Mouse (Mus musculus): ENCODE data around the gene Chl1. TPM values are rescaled to one million over a fixed set of nuclear protein-coding genes. Genes with fewer than 3 reads are reported as not detected.

Chl1 gene
- polyA plus RNA-seq, 1 experiment from 2014 or later: 0.92 TPM

DNA sequence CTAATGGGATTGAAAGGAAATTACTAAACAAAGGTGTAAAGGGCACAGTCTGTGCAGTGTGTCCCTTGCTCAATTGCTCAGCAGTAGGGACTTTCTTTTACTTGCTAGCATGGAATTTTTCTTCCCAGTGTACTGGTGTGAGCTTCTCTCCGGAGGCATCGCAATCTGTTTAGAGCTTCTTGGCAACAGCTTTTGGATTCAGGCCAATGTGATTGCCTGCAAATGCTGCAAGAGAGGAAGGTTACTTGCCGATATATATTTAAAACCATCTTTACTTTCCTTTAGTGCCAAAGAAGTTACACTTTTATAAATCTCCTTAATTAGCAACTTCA lies 48.5 kb downstream of the Chl1 start:
- Histone ChIP-seq H3K27me3 (ENCODE audit: control insufficient read depth, insufficient read depth, low read length) (no peaks in the 10 kb centered on the region), H3K4me3 (ENCODE audit: low read depth, low read length) (no peak overlapping the region), H3K9me3 (ENCODE audit: control insufficient read depth, low read length) (no peaks in the 10 kb centered on the region), H3K36me3 (ENCODE audit: control insufficient read depth, insufficient read depth, low read length) (no peaks in the 10 kb centered on the region), H3K9ac (ENCODE audit: low read length) (no peak overlapping the region), H3K4me2 (ENCODE audit: low read depth, severe bottlenecking) (no peak overlapping the region), H3K4me1 (ENCODE audit: control insufficient read depth, insufficient read depth, low read length) (no peaks in the 10 kb centered on the region), H3K27ac (replicated peaks; ENCODE audit: low read depth, low read length) (no peak overlapping the region)
- DNase-seq (ENCODE audit: low spot score): no peak
- ATAC-seq (ENCODE audit: insufficient number of reproducible peaks, low FRiP score, low TSS enrichment, low read depth): no peak
- WGBS: 78% methylated on average over 3 of the region's 3 CpGs

DNA sequence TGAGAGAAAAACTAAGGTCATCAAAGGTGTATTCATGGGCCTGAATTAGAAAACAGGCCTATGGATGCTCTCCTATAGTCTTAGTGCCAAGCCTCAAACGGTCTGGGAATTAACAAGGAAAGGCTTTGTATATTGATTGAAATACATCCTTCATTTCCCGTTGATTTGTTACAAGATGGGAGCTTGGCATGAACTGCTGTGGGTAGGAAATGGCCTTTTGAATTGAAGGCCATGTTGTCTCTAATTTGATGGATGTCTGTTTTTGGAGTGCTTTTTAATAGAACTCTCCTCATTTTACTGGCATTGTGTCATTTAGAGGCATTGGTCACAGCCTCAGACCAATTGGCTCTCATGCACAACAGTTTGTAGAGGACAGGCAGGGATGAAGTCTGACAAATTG lies 49.0 kb downstream of the Chl1 start:
- no peak overlapping the region for H3K4me3 ChIP-seq (ENCODE audit: low read depth, low read length)
- no peaks in the 10 kb centered on the region for H3K27me3 ChIP-seq (ENCODE audit: control insufficient read depth, insufficient read depth, low read length)
- H3K36me3 ChIP-seq (ENCODE audit: control insufficient read depth, insufficient read depth, low read length): no peaks in the 10 kb centered on the region
- H3K27ac ChIP-seq (replicated peaks; ENCODE audit: low read depth, low read length): no peak overlapping the region
- no peak for DNase-seq (ENCODE audit: low spot score)
- no peak for ATAC-seq (ENCODE audit: insufficient number of reproducible peaks, low FRiP score, low TSS enrichment, low read depth)
- 85% methylated on average over 2 of the region's 2 CpGs for WGBS
- no peaks in the 10 kb centered on the region for H3K9me3 ChIP-seq (ENCODE audit: control insufficient read depth, low read length)
- no peak overlapping the region for H3K4me2 ChIP-seq (ENCODE audit: low read depth, severe bottlenecking)
- H3K4me1 ChIP-seq (ENCODE audit: control insufficient read depth, insufficient read depth, low read length): no peaks in the 10 kb centered on the region
- H3K9ac ChIP-seq (ENCODE audit: low read length): no peak overlapping the region

DNA sequence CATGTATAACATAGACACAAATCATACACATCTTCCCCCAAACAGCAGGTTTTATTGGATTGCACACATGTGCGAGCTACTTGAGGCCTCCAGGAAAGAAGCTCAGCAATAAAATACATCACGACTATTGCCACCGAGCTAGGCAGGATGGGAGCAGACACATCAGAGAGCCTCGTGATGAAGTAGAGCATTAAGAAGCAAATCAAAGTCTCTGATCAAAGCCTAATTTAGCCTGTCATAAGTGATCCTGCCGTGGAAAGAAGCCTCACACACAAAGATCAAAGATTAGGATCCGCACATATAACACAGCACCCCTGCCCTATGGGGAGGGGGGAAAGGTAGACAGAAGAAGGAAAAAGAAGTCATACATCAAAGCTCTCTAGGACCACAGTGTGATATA lies 54.4 kb downstream of the Chl1 start:
- Histone ChIP-seq H3K36me3 (ENCODE audit: control insufficient read depth, insufficient read depth, low read length) (no peaks in the 10 kb centered on the region), H3K4me2 (ENCODE audit: low read depth, severe bottlenecking) (no peak overlapping the region), H3K4me1 (ENCODE audit: control insufficient read depth, insufficient read depth, low read length) (no peaks in the 10 kb centered on the region), H3K27ac (replicated peaks; ENCODE audit: low read depth, low read length) (no peak overlapping the region), H3K9me3 (ENCODE audit: control insufficient read depth, low read length) (no peaks in the 10 kb centered on the region), H3K4me3 (ENCODE audit: low read depth, low read length) (no peak overlapping the region), H3K27me3 (ENCODE audit: control insufficient read depth, insufficient read depth, low read length) (no peaks in the 10 kb centered on the region), H3K9ac (ENCODE audit: low read length) (no peak overlapping the region)
- 26% methylated on average over 6 of the region's 6 CpGs for WGBS
- DNase-seq (ENCODE audit: low spot score) (no peak), ATAC-seq (ENCODE audit: insufficient number of reproducible peaks, low FRiP score, low TSS enrichment, low read depth) (no peak)

DNA sequence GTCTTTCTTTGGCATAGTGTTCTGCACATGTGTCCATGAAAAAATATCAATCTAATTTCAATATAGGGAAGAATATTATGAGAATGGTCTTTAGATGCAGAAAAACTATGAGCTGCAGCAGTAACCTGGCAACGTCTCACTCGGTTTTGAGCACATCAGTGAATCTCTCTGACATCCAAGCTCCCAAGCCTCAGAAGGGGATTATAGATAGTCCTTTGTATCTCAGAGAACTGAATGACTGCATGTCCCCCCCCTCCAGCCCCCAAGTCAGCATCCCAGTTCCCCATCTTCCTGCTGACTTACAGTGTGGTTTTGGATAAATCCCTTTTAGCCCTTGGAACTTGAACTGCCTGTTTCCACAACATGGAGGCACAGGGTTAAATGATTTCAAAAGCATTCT lies 56.9 kb downstream of the Chl1 start:
- WGBS: 78% methylated on average over 2 of the region's 2 CpGs
- no peaks in the 10 kb centered on the region for H3K36me3 ChIP-seq (ENCODE audit: control insufficient read depth, insufficient read depth, low read length)
- H3K4me3 ChIP-seq (ENCODE audit: low read depth, low read length): no peak overlapping the region
- no peaks in the 10 kb centered on the region for H3K4me1 ChIP-seq (ENCODE audit: control insufficient read depth, insufficient read depth, low read length)
- H3K27me3 ChIP-seq (ENCODE audit: control insufficient read depth, insufficient read depth, low read length): no peaks in the 10 kb centered on the region
- DNase-seq (ENCODE audit: low spot score): no peak
- H3K4me2 ChIP-seq (ENCODE audit: low read depth, severe bottlenecking): no peak overlapping the region
- H3K27ac ChIP-seq (replicated peaks; ENCODE audit: low read depth, low read length): no peak overlapping the region
- H3K9ac ChIP-seq (ENCODE audit: low read length): no peak overlapping the region
- no peaks in the 10 kb centered on the region for H3K9me3 ChIP-seq (ENCODE audit: control insufficient read depth, low read length)
- no peak for ATAC-seq (ENCODE audit: insufficient number of reproducible peaks, low FRiP score, low TSS enrichment, low read depth)

DNA sequence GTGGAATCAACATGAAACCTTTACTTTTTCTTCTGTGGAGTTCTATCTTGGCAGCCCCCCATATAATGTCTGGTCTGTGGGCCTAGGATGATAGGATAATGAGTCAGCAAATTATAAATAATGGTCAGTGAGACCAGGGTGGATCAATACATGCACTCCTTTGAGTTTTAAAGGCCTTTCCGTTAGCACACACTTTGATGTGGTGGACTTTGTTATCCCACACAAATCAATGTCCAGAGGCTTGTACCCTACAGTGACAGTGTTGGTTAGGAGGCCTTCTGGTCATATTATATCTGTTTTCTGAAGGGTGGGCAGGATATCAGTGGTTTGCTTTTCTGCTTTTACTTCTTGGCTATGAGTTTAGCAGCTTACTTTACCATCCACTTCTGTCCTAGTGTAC lies 62.3 kb downstream of the Chl1 start:
- no peaks in the 10 kb centered on the region for H3K9me3 ChIP-seq (ENCODE audit: control insufficient read depth, low read length)
- no peaks in the 10 kb centered on the region for H3K27me3 ChIP-seq (ENCODE audit: control insufficient read depth, insufficient read depth, low read length)
- no peaks in the 10 kb centered on the region for H3K4me1 ChIP-seq (ENCODE audit: control insufficient read depth, insufficient read depth, low read length)
- H3K36me3 ChIP-seq (ENCODE audit: control insufficient read depth, insufficient read depth, low read length): no peaks in the 10 kb centered on the region
- DNase-seq (ENCODE audit: low spot score): no peak
- H3K4me3 ChIP-seq (ENCODE audit: low read depth, low read length): no peak overlapping the region
- no peak overlapping the region for H3K4me2 ChIP-seq (ENCODE audit: low read depth, severe bottlenecking)
- H3K9ac ChIP-seq (ENCODE audit: low read length): no peak overlapping the region
- 84% methylated on average over 1 of the region's 1 CpGs for WGBS
- ATAC-seq (ENCODE audit: insufficient number of reproducible peaks, low FRiP score, low TSS enrichment, low read depth): no peak
- no peak overlapping the region for H3K27ac ChIP-seq (replicated peaks; ENCODE audit: low read depth, low read length)

DNA sequence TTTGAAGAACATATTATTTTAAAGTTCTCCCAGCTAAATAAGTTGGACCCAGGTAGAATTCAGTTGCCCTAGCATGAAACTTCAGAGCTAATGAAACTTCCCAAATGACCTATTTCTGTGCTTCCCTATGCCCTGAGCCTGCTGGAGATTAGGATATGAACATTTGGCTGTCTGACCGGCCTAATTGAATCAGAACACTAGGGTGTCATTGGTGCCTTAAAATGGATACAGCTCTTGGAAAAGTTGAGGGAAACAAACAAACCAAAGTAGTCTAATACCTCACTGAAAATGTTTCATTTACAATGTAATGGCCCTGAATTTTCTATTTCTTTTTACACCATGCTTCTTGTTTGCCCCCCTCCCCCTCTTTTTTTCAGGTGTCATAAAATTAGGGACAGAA lies 73.8 kb downstream of the Chl1 start:
- WGBS: 90% methylated on average over 1 of the region's 1 CpGs
- no peak for ATAC-seq (ENCODE audit: insufficient number of reproducible peaks, low FRiP score, low TSS enrichment, low read depth)
- H3K9me3 ChIP-seq (ENCODE audit: control insufficient read depth, low read length): no peaks in the 10 kb centered on the region

DNA sequence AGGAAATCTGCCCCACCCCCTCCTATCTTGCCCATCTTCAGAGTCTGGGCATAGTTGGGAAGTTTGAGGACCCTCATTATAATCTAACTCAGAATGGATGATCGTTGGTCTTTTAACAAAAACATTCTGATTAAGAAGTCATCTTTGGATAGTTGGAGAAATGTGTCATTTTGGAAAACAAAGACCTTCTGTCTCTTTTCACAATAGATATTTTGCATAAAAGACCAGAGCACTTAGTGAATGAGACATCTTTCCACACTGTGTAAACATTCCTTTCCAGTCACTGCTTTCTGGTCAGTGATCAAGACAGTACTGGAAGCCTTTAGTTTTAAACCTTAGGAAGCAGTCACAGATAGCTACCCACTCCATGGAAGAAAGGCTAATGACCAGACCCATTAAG lies 75.3 kb downstream of the Chl1 start:
- Histone ChIP-seq H3K4me3 (ENCODE audit: low read depth, low read length) (no peak overlapping the region), H3K36me3 (ENCODE audit: control insufficient read depth, insufficient read depth, low read length) (no peaks in the 10 kb centered on the region), H3K9ac (ENCODE audit: low read length) (no peak overlapping the region), H3K27ac (replicated peaks; ENCODE audit: low read depth, low read length) (no peak overlapping the region), H3K27me3 (ENCODE audit: control insufficient read depth, insufficient read depth, low read length) (no peaks in the 10 kb centered on the region), H3K4me1 (ENCODE audit: control insufficient read depth, insufficient read depth, low read length) (no peaks in the 10 kb centered on the region), H3K4me2 (ENCODE audit: low read depth, severe bottlenecking) (no peak overlapping the region), H3K9me3 (ENCODE audit: control insufficient read depth, low read length) (no peaks in the 10 kb centered on the region)
- ATAC-seq (ENCODE audit: insufficient number of reproducible peaks, low FRiP score, low TSS enrichment, low read depth): no peak
- no peak for DNase-seq (ENCODE audit: low spot score)
- 72% methylated on average over 1 of the region's 1 CpGs for WGBS

More for the DNA sequence above, 73.8 kb downstream of the Chl1 start:
- no peak overlapping the region for H3K9ac ChIP-seq (ENCODE audit: low read length)
- no peak overlapping the region for H3K27ac ChIP-seq (replicated peaks; ENCODE audit: low read depth, low read length)
- no peaks in the 10 kb centered on the region for H3K27me3 ChIP-seq (ENCODE audit: control insufficient read depth, insufficient read depth, low read length)
- no peaks in the 10 kb centered on the region for H3K4me1 ChIP-seq (ENCODE audit: control insufficient read depth, insufficient read depth, low read length)
- no peak for DNase-seq (ENCODE audit: low spot score)
- no peak overlapping the region for H3K4me2 ChIP-seq (ENCODE audit: low read depth, severe bottlenecking)
- no peak overlapping the region for H3K4me3 ChIP-seq (ENCODE audit: low read depth, low read length)
- H3K36me3 ChIP-seq (ENCODE audit: control insufficient read depth, insufficient read depth, low read length): no peaks in the 10 kb centered on the region

DNA sequence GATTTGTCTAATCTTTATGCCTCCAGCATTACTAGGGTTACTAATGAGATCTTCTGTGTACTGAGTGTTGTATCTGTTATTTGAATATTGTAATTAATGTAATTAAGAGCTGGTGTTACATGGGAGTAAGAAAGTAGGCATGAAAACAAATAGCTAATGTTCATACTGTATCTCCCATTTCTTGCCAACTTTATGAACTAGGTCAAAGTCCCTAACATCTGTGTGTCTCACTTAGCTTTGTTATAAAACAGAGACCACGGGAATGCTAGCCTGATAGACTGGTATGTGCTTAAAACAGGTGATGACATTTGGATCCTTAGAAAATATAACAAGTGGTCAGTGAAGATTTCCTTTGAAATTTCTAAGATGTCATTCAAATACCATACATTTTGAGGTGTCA lies 75.7 kb downstream of the Chl1 start:
- H3K9ac ChIP-seq (ENCODE audit: low read length): no peak overlapping the region
- H3K4me1 ChIP-seq (ENCODE audit: control insufficient read depth, insufficient read depth, low read length): no peaks in the 10 kb centered on the region
- no peaks in the 10 kb centered on the region for H3K27me3 ChIP-seq (ENCODE audit: control insufficient read depth, insufficient read depth, low read length)
- H3K4me3 ChIP-seq (ENCODE audit: low read depth, low read length): no peak overlapping the region
- no peak for DNase-seq (ENCODE audit: low spot score)
- no peaks in the 10 kb centered on the region for H3K36me3 ChIP-seq (ENCODE audit: control insufficient read depth, insufficient read depth, low read length)
- H3K9me3 ChIP-seq (ENCODE audit: control insufficient read depth, low read length): no peaks in the 10 kb centered on the region
- ATAC-seq (ENCODE audit: insufficient number of reproducible peaks, low FRiP score, low TSS enrichment, low read depth): no peak
- WGBS: 40% methylated on average over 1 of the region's 1 CpGs
- no peak overlapping the region for H3K4me2 ChIP-seq (ENCODE audit: low read depth, severe bottlenecking)
- H3K27ac ChIP-seq (replicated peaks; ENCODE audit: low read depth, low read length): no peak overlapping the region

DNA sequence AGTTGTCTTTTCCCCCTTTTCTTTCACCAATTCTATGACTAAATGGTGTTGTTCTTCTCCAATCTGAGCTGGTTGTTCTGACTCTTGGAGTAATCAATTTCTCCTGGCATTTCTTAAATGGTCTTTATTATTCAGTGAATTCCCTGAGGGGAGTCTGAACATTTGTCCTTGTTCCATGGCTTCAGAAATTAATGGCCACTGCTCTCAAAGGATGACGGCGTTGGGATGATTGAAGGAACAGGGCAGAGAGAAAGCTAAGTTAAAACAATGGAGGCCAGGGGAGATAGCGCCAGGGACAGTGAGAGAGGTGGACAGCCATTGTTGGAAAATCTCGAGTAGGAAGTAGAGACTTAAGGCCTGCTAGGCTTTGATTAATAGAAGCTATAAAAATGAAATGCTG lies 91.7 kb downstream of the Chl1 start:
- no peaks in the 10 kb centered on the region for H3K4me1 ChIP-seq (ENCODE audit: control insufficient read depth, insufficient read depth, low read length)
- 72% methylated on average over 4 of the region's 4 CpGs for WGBS
- DNase-seq (ENCODE audit: low spot score) (no peak), ATAC-seq (ENCODE audit: insufficient number of reproducible peaks, low FRiP score, low TSS enrichment, low read depth) (no peak)
- H3K4me2 ChIP-seq (ENCODE audit: low read depth, severe bottlenecking): no peak overlapping the region
- H3K27ac ChIP-seq (replicated peaks; ENCODE audit: low read depth, low read length): no peak overlapping the region
- no peaks in the 10 kb centered on the region for H3K27me3 ChIP-seq (ENCODE audit: control insufficient read depth, insufficient read depth, low read length)
- no peaks in the 10 kb centered on the region for H3K9me3 ChIP-seq (ENCODE audit: control insufficient read depth, low read length)
- no peak overlapping the region for H3K4me3 ChIP-seq (ENCODE audit: low read depth, low read length)
- H3K36me3 ChIP-seq (ENCODE audit: control insufficient read depth, insufficient read depth, low read length): no peaks in the 10 kb centered on the region
- no peak overlapping the region for H3K9ac ChIP-seq (ENCODE audit: low read length)
